Mouse (Mus musculus): ENCODE results near the gene Kcnj11. TPM values are rescaled to one million over a fixed set of nuclear protein-coding genes. Genes with fewer than 3 reads are reported as not detected.

The Kcnj11 gene
- polyA plus RNA-seq, 1 experiment from 2014 or later: 0.19 TPM

DNA sequence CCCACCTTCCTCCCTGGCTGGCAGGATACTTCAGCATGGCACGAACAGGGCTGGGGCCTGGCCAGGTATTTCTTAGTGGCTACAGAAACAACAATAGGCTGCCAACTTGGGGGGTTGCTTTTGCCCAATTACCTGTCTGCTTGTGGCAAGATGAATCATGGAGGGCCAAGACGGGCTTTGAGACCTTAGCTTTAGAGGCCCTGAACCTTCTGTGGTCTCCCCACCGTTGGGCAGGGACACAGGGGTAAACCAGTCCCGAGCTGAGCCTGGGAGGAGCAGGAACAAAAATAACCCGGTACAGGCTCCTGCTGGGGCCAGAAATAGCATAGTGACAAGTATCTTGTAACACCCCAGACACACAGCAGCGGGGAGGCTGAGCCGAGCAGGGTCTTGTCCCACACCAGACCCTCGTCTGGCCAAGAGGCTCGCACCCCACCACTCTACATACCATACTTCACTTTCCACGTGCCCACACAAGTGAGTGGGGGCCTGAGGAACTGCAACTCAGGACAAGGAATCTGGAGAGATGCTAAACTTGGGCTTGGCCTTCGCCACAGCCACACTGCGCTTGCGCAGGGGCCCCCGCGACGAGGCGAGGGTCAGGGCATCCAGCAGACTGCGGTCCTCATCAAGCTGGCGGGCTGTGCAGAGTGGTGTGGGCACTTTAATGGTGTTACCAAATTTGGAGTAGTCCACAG lies 2.2 kb downstream of the Kcnj11 start:
- no peaks in the 10 kb centered on the region for H3K36me3 ChIP-seq (ENCODE audit: control insufficient read depth, insufficient read depth, low read length)
- no peak for ATAC-seq (ENCODE audit: low FRiP score, low TSS enrichment)
- H3K27ac ChIP-seq (ENCODE audit: low read depth, low read length): no peak overlapping the region
- WGBS: 84% methylated on average over 19 of the region's 19 CpGs
- H3K9ac ChIP-seq (ENCODE audit: low read depth, low read length): no peak overlapping the region
- no peak overlapping the region for H3K4me3 ChIP-seq (ENCODE audit: low read length)
- peaks cover 4% of the 10 kb centered on the region; the same call in 1 of the 2 replicates for H3K27me3 ChIP-seq (ENCODE audit: control insufficient read depth, insufficient read depth, low read length)
- no peaks in the 10 kb centered on the region for H3K4me1 ChIP-seq (ENCODE audit: control insufficient read depth, insufficient read depth, low read length)
- no peaks in the 10 kb centered on the region for H3K9me3 ChIP-seq (ENCODE audit: control insufficient read depth, low read length)
- no peak overlapping the region for H3K4me2 ChIP-seq (replicated peaks; ENCODE audit: low read depth, low read length)

DNA sequence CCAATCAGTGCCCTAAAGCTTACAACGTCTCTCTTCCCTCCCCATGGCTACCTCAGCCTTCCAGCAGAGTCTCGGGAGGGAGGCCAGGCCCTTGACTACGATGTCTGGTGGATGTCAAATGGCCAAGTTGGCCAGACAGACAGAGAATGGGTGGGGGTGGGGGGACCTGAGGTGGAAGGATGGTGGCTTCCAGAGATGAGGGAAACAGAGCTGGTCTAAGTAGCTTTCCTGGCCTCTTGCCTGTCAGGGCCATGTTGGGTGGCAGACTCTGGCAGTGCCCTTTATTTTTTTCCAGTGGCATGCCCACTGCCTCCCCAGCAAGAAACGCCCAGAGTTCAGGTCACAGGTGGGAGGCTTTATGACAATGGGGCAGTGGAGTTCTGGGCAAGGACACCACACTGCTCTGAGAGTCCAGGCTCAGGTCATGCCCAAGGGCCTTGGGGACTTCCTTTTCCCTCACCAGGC lies 3.2 kb downstream of the Kcnj11 start:
- WGBS: 47% methylated on average over 4 of the region's 4 CpGs
- H3K9me3 ChIP-seq (ENCODE audit: control insufficient read depth, low read length): no peaks in the 10 kb centered on the region
- H3K4me3 ChIP-seq (ENCODE audit: low read length): no peak overlapping the region
- peaks cover 4% of the 10 kb centered on the region for H3K27me3 ChIP-seq (ENCODE audit: control insufficient read depth, insufficient read depth, low read length)
- no peaks in the 10 kb centered on the region for H3K4me1 ChIP-seq (ENCODE audit: control insufficient read depth, insufficient read depth, low read length)
- no peak overlapping the region for H3K9ac ChIP-seq (ENCODE audit: low read depth, low read length)
- no peak overlapping the region for H3K27ac ChIP-seq (ENCODE audit: low read depth, low read length)
- H3K4me2 ChIP-seq (replicated peaks; ENCODE audit: low read depth, low read length): no peak overlapping the region
- no peaks in the 10 kb centered on the region for H3K36me3 ChIP-seq (ENCODE audit: control insufficient read depth, insufficient read depth, low read length)
- no peak for ATAC-seq (ENCODE audit: low FRiP score, low TSS enrichment)

DNA sequence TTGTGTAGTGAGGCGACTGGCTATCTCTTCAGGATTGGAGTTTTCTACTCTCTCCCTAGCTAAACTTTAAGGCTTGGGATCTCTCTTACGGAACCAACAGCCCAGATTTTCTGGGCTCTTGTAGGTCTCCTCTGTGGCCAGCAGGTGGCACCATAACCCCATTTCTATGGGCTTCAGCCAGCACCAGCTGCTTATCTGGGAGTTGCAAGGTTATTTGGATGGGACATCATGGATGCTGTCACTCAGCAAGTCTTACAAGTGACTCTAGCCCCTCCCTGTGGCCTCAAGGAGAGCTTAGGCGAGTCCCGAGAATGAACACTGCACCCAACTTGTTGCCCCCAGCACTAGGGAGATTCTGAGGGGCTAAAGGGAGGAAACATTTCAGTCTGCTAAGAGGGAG lies 4.4 kb downstream of the Kcnj11 start:
- Histone ChIP-seq H3K4me3 (ENCODE audit: low read length) (no peak overlapping the region), H3K36me3 (ENCODE audit: control insufficient read depth, insufficient read depth, low read length) (no peaks in the 10 kb centered on the region)
- WGBS: 1% methylated on average over 4 of the region's 4 CpGs

DNA sequence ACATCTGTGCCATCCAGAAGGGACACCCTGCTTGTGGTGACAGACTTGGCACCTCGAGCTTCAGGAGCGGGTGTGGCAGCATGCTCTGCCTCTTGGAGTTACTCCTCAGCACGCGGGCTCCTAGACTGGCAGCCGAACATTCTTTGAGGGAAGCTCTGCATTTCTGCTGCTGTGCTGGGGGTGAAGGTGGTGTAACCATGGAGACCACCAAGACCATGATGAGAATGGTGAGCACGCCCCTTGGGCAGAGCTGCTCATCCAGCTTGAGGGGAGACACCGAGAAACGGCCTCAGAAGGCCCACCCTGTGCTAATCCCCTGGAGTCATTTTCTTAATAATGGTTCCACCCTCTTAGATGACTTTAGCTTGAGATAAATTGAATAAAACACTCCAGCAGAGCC lies 7.8 kb downstream of the Kcnj11 start:
- 61% methylated on average over 8 of the region's 8 CpGs for WGBS
- peaks cover 5% of the 10 kb centered on the region; the same call in 1 of the 2 replicates for H3K9me3 ChIP-seq (ENCODE audit: control insufficient read depth, low read length)
- no peaks in the 10 kb centered on the region for H3K36me3 ChIP-seq (ENCODE audit: control insufficient read depth, insufficient read depth, low read length)
- no peak overlapping the region for H3K4me3 ChIP-seq (ENCODE audit: low read length)
- H3K27ac ChIP-seq (ENCODE audit: low read depth, low read length): no peak overlapping the region
- H3K27me3 ChIP-seq (ENCODE audit: control insufficient read depth, insufficient read depth, low read length): peaks cover 4% of the 10 kb centered on the region
- ATAC-seq (ENCODE audit: low FRiP score, low TSS enrichment): no peak
- H3K9ac ChIP-seq (ENCODE audit: low read depth, low read length): no peak overlapping the region
- no peaks in the 10 kb centered on the region for H3K4me1 ChIP-seq (ENCODE audit: control insufficient read depth, insufficient read depth, low read length)
- no peak overlapping the region for H3K4me2 ChIP-seq (replicated peaks; ENCODE audit: low read depth, low read length)

More for the DNA sequence above, 4.4 kb downstream of the Kcnj11 start:
- H3K9me3 ChIP-seq (ENCODE audit: control insufficient read depth, low read length): no peaks in the 10 kb centered on the region
- no peak overlapping the region for H3K9ac ChIP-seq (ENCODE audit: low read depth, low read length)
- H3K27me3 ChIP-seq (ENCODE audit: control insufficient read depth, insufficient read depth, low read length): peaks cover 4% of the 10 kb centered on the region
- H3K4me1 ChIP-seq (ENCODE audit: control insufficient read depth, insufficient read depth, low read length): no peaks in the 10 kb centered on the region
- no peak overlapping the region for H3K4me2 ChIP-seq (replicated peaks; ENCODE audit: low read depth, low read length)
- 0 out of 2 replicates have a peak, but pooled peaks have one; percentile 20 for ATAC-seq (ENCODE audit: low FRiP score, low TSS enrichment)
- H3K27ac ChIP-seq (ENCODE audit: low read depth, low read length): no peak overlapping the region

DNA sequence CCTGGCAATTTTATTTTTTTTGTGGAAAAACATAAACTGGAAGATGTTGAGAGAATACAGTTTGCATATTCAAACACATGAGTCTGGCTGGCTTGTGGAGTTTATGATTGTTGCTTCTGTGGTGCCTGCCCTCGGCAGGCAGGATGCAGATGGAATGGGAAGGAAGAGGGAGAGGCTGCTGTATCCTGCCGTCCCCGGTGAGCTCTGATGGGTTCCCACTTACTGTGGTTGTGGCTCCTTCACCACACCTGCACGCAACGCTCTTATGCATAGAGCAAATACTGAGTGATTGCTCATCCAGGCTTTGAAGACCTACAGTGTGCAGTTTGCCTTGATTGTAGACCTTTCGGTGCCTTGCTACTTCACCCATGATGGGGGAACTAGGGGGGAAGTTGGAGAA lies 12.3 kb downstream of the Kcnj11 start:
- WGBS: 88% methylated on average over 6 of the region's 6 CpGs
- Histone ChIP-seq H3K4me1 (ENCODE audit: control insufficient read depth, insufficient read depth, low read length) (no peaks in the 10 kb centered on the region), H3K36me3 (ENCODE audit: control insufficient read depth, insufficient read depth, low read length) (peaks cover 9% of the 10 kb centered on the region), H3K4me2 (replicated peaks; ENCODE audit: low read depth, low read length) (no peak overlapping the region), H3K9me3 (ENCODE audit: control insufficient read depth, low read length) (peaks cover 5% of the 10 kb centered on the region; the same call in 1 of the 2 replicates), H3K27me3 (ENCODE audit: control insufficient read depth, insufficient read depth, low read length) (no peaks in the 10 kb centered on the region; the same call in 1 of the 2 replicates), H3K4me3 (ENCODE audit: low read length) (no peak overlapping the region), H3K27ac (ENCODE audit: low read depth, low read length) (no peak overlapping the region), H3K9ac (ENCODE audit: low read depth, low read length) (no peak overlapping the region)
- no peak for ATAC-seq (ENCODE audit: low FRiP score, low TSS enrichment)

DNA sequence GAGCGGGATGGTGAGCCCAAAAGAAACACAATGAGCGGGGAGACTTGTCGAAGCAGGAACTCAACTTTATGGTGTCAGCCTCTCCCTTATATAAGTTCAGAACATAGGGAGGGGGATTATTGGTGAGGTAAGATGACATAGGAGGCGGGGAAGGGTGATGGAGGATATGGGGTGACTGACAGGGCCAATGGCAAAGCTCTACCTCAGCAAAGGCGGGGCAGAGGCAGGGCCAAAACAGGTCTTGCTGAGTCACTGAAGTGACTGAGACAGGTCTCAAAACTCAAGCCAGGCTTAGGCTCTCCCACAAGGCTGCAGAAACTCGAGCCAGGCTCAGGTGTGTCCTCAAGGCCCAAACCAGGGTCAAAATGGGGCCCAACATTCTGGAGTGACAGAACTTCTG lies 14.2 kb downstream of the Kcnj11 start:
- Histone ChIP-seq H3K27me3 (ENCODE audit: control insufficient read depth, insufficient read depth, low read length) (no peaks in the 10 kb centered on the region), H3K9me3 (ENCODE audit: control insufficient read depth, low read length) (peaks cover 5% of the 10 kb centered on the region; the same call in 1 of the 2 replicates), H3K27ac (ENCODE audit: low read depth, low read length) (no peak overlapping the region), H3K4me2 (replicated peaks; ENCODE audit: low read depth, low read length) (no peak overlapping the region), H3K9ac (ENCODE audit: low read depth, low read length) (no peak overlapping the region), H3K36me3 (ENCODE audit: control insufficient read depth, insufficient read depth, low read length) (peaks cover 27% of the 10 kb centered on the region), H3K4me1 (ENCODE audit: control insufficient read depth, insufficient read depth, low read length) (no peaks in the 10 kb centered on the region), H3K4me3 (ENCODE audit: low read length) (no peak overlapping the region)
- no peak for ATAC-seq (ENCODE audit: low FRiP score, low TSS enrichment)
- WGBS: 82% methylated on average over 6 of the region's 6 CpGs

DNA sequence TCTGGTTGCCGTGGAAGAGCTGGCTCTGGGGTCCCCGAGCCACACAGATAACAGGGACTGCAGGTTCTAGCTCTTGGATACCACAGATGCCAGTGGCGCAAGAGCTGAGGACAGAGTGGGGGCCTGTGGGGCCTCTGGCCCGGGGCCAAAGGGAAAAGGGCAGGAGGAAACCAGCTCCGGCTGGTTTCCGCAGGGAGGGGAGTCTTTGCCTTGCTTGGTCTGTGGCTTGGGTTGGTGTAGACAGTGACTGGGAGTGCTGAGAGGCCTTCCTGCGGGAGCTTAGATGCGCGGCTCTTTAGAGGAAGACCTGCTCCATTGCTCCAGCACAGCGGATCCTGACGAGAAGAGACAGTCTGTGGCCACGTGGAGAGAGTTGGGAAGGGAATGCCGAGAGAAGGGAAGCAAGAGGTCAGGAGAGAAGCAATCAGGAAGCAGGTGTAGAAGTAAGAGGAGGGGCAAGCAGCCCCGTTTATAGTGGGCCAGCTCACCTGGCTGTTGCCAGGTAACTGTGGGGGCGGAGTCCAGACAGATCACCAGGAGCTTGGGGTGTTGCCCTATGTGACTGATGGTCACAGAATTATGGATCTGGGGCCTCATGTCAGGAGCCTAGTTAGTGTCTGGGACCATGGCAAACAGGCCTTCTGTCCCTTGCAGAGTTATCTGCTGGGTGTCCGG lies 15.6 kb downstream of the Kcnj11 start:
- H3K4me2 ChIP-seq (replicated peaks; ENCODE audit: low read depth, low read length): no peak overlapping the region
- no peaks in the 10 kb centered on the region for H3K4me1 ChIP-seq (ENCODE audit: control insufficient read depth, insufficient read depth, low read length)
- H3K9ac ChIP-seq (ENCODE audit: low read depth, low read length): no peak overlapping the region
- WGBS: 65% methylated on average over 16 of the region's 16 CpGs
- no peak overlapping the region for H3K4me3 ChIP-seq (ENCODE audit: low read length)
- H3K27me3 ChIP-seq (ENCODE audit: control insufficient read depth, insufficient read depth, low read length): no peaks in the 10 kb centered on the region
- H3K9me3 ChIP-seq (ENCODE audit: control insufficient read depth, low read length): peaks cover 5% of the 10 kb centered on the region; the same call in 1 of the 2 replicates
- no peak overlapping the region for H3K27ac ChIP-seq (ENCODE audit: low read depth, low read length)
- ATAC-seq (ENCODE audit: low FRiP score, low TSS enrichment): no peak
- peaks cover 41% of the 10 kb centered on the region for H3K36me3 ChIP-seq (ENCODE audit: control insufficient read depth, insufficient read depth, low read length)

DNA sequence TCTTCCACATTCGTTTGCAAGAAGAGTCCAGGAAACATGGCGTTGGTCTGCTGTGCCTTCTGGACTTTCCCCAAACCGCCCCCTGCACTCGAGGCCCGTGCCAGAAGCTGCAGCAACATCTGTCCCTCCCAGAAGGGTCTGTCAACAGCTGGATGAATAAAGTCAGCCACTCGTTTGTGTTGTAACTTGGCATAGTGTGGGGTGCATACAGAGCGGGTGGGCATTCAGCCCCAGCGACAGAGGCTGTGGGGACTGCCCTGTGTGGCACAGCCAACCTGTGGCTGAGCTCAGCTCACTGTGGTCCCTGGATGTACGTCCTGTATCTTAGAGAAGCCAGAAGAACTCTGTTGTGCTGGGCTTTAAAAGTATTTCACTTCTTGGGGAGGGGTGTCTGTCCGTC lies 16.5 kb downstream of the Kcnj11 start:
- H3K4me2 ChIP-seq (replicated peaks; ENCODE audit: low read depth, low read length): no peak overlapping the region
- H3K27ac ChIP-seq (ENCODE audit: low read depth, low read length): no peak overlapping the region
- no peaks in the 10 kb centered on the region for H3K27me3 ChIP-seq (ENCODE audit: control insufficient read depth, insufficient read depth, low read length)
- no peak for ATAC-seq (ENCODE audit: low FRiP score, low TSS enrichment)
- peaks cover 5% of the 10 kb centered on the region; the same call in 1 of the 2 replicates for H3K9me3 ChIP-seq (ENCODE audit: control insufficient read depth, low read length)
- 89% methylated on average over 10 of the region's 10 CpGs for WGBS
- H3K36me3 ChIP-seq (ENCODE audit: control insufficient read depth, insufficient read depth, low read length): peaks cover 50% of the 10 kb centered on the region
- no peaks in the 10 kb centered on the region for H3K4me1 ChIP-seq (ENCODE audit: control insufficient read depth, insufficient read depth, low read length)
- H3K9ac ChIP-seq (ENCODE audit: low read depth, low read length): no peak overlapping the region
- no peak overlapping the region for H3K4me3 ChIP-seq (ENCODE audit: low read length)

DNA sequence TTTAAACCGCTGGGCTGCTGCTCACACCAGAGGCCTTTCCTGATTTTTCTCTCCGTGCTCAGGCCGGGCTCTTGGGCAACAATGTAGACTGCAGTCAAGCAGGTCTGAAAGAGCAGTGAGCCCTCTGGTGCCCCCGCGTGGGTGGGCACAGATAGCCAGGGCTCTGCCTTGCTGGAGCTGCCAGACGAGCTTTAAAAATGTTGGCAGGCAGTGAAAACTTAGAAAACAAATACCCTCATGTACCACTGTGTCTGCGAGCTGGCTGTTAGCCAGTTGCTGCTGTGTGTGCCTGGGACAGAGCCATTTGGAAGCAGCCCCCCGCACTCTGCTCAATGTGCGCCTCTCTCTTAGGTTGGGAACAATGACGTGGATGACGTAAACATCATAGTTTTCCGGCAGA lies 22.9 kb downstream of the Kcnj11 start:
- Histone ChIP-seq H3K27ac (ENCODE audit: low read depth, low read length) (no peak overlapping the region), H3K9ac (ENCODE audit: low read depth, low read length) (no peak overlapping the region), H3K4me3 (ENCODE audit: low read length) (no peak overlapping the region), H3K9me3 (ENCODE audit: control insufficient read depth, low read length) (no peaks in the 10 kb centered on the region), H3K4me1 (ENCODE audit: control insufficient read depth, insufficient read depth, low read length) (no peaks in the 10 kb centered on the region), H3K4me2 (replicated peaks; ENCODE audit: low read depth, low read length) (no peak overlapping the region), H3K27me3 (ENCODE audit: control insufficient read depth, insufficient read depth, low read length) (no peaks in the 10 kb centered on the region), H3K36me3 (ENCODE audit: control insufficient read depth, insufficient read depth, low read length) (peaks cover 92% of the 10 kb centered on the region)
- WGBS: 91% methylated on average over 12 of the region's 12 CpGs
- no peak for ATAC-seq (ENCODE audit: low FRiP score, low TSS enrichment)
